Mouse (Mus musculus) heart, embryonic 16.5 days (tissue): ENCODE measurements around the gene Fut2. TPM values are rescaled to one million over a fixed set of nuclear protein-coding genes. Genes with fewer than 3 reads are reported as not detected.

Source experiments
- ATAC-seq: fragments of 200-750 bp; cut with Nextera tagmentation; replicated peaks from 2 replicates; pipeline ENCODE4 v1.8.0; 2017; ENCODE audit warnings: moderate number of reproducible peaks; ENCODE audit not compliant: insufficient read depth, low FRiP score; ENCODE audit errors: extremely low read depth
- H3K27ac ChIP-seq: fragments of 300-500 bp; sonication (generic); 2 replicates; pipeline ENCODE4 v1.5.1; 2014; ENCODE audit warnings: mild to moderate bottlenecking, low read length, control low read depth, moderate library complexity
- H3K27me3 ChIP-seq: fragments of 300-500 bp; sonication (generic); 2 replicates; pipeline ENCODE4 v1.6.1; 2014; ENCODE audit warnings: low read length, mixed read lengths; ENCODE audit not compliant: control insufficient read depth, insufficient read depth
- H3K36me3 ChIP-seq: fragments of 300-500 bp; sonication (generic); 2 replicates; pipeline ENCODE4 v1.6.1; 2014; ENCODE audit not compliant: control insufficient read depth, insufficient read depth
- H3K4me1 ChIP-seq: fragments of 300-500 bp; sonication (generic); 2 replicates; pipeline ENCODE4 v1.6.1; 2014; ENCODE audit warnings: low read length, mixed read lengths; ENCODE audit not compliant: control insufficient read depth, insufficient read depth
- H3K4me2 ChIP-seq: fragments of 300-500 bp; sonication (generic); 2 replicates; pipeline ENCODE4 v1.6.1; 2014; ENCODE audit warnings: low read depth, mild to moderate bottlenecking, control low read depth, low read length
- H3K4me3 ChIP-seq: fragments of 300-500 bp; sonication (generic); 2 replicates; pipeline ENCODE4 v1.5.1; 2014; ENCODE audit warnings: mild to moderate bottlenecking, control low read depth, low read length
- H3K9ac ChIP-seq: fragments of 300-500 bp; sonication (generic); 2 replicates; pipeline ENCODE4 v1.6.1; 2014; ENCODE audit warnings: low read length, control low read depth
- H3K9me3 ChIP-seq: fragments of 300-500 bp; sonication (generic); replicated peaks from 2 replicates; pipeline ENCODE4 v1.6.1; 2016; ENCODE audit warnings: low read length; ENCODE audit not compliant: control insufficient read depth
- WGBS: fragments of 180-500 bp; shearing (Covaris S2); extraction: QIAGEN DNeasy Blood & Tissue Kit; methylation state at CpG from one replicate; pipeline ENCODE4 v1.1.7; 2014; 5-methylcytosine and 5-hydroxymethylcytosine counted together
- polyA plus RNA-seq: library from polyadenylated mRNA; unstranded; fragments of >200 nt; fragmentation: Nextera tagmentation; extraction: Ambion mirVana; gene quantifications from 2 replicates; pipeline ENCODE4 v1.2.1, GENCODE M21; 2015

Gene Fut2
- polyA plus RNA-seq, 1 experiment from 2014 or later: 1.6 TPM

DNA sequence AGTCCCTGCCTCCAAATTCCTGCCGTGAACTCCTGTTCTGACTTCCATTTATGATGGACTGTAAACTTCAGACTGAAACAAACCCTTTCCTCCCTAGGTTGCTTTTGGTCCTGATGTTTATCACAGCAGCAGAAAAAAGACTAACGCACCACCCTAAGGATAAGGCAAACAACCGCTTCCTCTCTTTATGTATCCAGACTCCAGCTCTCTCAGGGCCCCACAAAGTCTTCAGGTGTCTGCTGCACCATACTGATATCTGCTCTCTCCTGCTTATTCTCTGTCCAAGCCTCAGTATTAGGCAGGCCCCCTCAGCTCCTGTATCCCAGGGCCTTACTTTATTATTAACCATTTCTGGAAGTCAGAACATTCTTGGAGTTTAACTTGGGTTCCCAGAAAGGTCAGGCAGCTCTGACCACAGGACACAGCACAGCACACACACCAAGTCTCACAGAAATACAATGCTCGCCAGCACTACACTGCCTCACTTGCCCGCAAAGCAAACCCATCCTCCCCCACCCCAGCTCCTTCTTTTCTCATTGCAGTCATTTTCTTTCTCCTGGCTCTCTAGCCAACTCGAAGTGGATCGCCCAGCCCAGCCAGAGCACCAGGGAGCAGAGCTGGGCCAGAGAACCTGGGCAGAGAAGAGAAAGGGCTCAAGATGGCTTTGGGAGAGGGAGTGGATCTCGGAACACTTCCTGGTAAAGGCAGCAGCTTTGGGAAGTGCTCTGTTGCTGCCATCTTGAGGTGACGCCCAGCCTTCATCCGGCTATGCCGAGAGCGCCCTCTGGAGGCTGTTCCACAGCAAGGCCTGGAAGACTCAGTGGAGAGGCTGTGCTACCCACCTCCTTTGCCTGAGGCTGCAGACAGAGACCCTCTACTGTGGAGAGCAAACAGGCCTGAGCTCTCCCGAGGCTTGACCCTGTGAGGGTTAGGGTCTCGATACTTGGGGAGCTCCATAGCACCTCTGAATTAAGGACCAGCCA, 16.2 kb upstream of the Fut2 start:
- 29% methylated on average over 14 of the region's 14 CpGs for WGBS
- Histone ChIP-seq H3K9ac (peak overlapping the region; percentile 57), H3K4me3 (no peak overlapping the region), H3K4me2 (peak overlapping the region; percentile 49; the same call in 1 of the 2 replicates), H3K27ac (peak overlapping the region; percentile 81), H3K4me1 (peaks cover 26% of the 10 kb centered on the region), H3K9me3 (no peaks in the 10 kb centered on the region), H3K36me3 (no peaks in the 10 kb centered on the region), H3K27me3 (no peaks in the 10 kb centered on the region)
- peak; percentile 39 for ATAC-seq

DNA sequence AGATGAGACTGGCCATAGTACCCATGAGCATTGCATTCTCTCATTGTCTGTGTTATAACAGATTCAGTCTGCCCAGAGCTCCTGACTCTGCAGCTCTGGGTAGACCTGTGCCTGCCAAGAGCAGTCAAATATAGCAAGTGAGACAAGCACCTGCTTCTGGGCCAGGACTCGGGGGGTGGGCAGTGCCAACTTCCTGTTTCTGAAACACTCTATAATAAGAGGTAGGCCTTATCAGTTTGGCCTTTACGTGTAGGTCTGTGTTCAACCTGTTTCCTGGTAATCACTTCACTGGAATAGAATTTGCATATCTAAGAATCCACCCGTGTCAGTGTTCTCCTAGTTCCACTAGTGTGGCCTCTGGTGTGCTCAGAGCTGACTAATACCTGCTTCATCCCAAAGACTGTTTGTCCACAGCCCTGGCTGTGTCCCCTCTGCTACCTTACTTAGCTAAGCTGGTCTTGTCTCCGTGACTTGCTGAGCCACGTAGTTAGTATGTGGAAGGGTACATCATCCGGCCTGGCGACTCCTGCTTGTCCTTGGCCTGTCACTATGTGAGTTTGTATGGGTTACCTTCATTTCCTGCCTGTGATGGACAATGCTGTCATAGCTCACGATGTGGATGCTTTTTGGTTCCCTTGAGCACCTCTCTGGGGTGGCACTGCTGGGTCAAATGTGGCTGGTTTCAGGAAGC, 15.0 kb upstream of the Fut2 start:
- Histone ChIP-seq H3K27ac (peak overlapping the region; percentile 81), H3K4me3 (no peak overlapping the region), H3K4me1 (peaks cover 26% of the 10 kb centered on the region), H3K4me2 (no peak overlapping the region), H3K36me3 (no peaks in the 10 kb centered on the region), H3K9me3 (no peaks in the 10 kb centered on the region), H3K27me3 (no peaks in the 10 kb centered on the region), H3K9ac (peak overlapping the region; percentile 18)
- 50% methylated on average over 8 of the region's 8 CpGs for WGBS
- peak; percentile 76 for ATAC-seq

DNA sequence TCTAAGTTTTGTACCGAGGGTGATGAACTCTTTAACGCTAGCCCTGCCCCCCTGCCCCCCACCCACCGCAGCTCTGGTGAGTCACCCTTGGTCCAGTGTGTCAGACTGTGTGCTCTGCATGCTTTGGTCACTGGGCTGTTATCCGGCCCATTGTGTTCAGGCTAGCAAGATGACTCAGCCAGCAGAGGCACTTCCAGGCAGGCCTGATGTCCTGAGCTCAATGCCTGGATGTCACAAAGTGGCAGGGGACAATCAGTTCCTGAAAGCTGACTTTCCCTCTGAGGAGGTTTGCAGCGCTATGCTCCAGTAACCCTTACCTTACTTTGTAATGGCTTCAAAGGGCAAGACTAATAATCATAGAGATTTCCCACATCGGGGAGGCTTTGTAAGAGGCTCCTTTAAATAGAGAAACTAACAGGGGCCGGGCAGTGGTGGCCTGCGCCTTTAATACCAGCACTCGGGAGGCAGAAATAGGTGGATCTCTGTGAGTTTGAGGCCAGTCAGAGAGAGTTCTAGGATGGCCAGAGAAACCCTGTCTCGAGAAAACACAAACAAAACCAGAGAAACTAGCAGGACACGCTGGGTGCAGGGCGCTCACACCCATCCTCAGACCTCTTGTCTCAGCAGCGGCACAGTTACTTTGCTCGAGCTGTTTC, 13.9 kb upstream of the Fut2 start:
- Histone ChIP-seq H3K27ac (peak overlapping the region; percentile 81), H3K4me2 (no peak overlapping the region), H3K36me3 (no peaks in the 10 kb centered on the region), H3K9me3 (no peaks in the 10 kb centered on the region), H3K27me3 (no peaks in the 10 kb centered on the region), H3K4me3 (no peak overlapping the region), H3K9ac (peak overlapping the region; percentile 28; the same call in 1 of the 2 replicates), H3K4me1 (peaks cover 26% of the 10 kb centered on the region)
- 63% methylated on average over 14 of the region's 14 CpGs for WGBS
- peak; percentile 65 for ATAC-seq

DNA sequence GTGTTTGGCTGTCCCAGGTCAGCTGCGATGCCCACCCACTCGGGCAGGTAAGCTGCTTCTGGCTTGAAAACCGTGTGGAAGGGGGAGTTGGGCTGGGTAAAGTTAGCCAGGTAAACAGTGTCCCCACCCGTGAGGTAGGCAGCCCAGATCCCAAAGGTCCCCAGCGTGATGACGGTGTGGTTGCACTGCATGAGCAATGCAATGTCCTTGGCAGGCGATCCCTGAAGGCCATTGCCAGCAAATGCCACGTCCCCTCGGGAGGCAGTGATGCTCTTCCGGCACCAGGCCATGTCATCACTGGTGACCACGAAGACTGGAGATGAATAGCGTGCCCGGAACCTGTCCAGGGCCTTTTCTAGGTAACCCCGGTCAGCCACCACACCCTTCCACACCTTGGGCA, 12.3 kb upstream of the Fut2 start:
- no peaks in the 10 kb centered on the region for H3K36me3 ChIP-seq
- no peaks in the 10 kb centered on the region for H3K27me3 ChIP-seq
- ATAC-seq: no peak
- no peaks in the 10 kb centered on the region for H3K9me3 ChIP-seq
- H3K4me3 ChIP-seq: no peak overlapping the region
- H3K9ac ChIP-seq: no peak overlapping the region
- H3K4me2 ChIP-seq: no peak overlapping the region
- H3K27ac ChIP-seq: no peak overlapping the region
- peaks cover 26% of the 10 kb centered on the region for H3K4me1 ChIP-seq
- 92% methylated on average over 14 of the region's 14 CpGs for WGBS

DNA sequence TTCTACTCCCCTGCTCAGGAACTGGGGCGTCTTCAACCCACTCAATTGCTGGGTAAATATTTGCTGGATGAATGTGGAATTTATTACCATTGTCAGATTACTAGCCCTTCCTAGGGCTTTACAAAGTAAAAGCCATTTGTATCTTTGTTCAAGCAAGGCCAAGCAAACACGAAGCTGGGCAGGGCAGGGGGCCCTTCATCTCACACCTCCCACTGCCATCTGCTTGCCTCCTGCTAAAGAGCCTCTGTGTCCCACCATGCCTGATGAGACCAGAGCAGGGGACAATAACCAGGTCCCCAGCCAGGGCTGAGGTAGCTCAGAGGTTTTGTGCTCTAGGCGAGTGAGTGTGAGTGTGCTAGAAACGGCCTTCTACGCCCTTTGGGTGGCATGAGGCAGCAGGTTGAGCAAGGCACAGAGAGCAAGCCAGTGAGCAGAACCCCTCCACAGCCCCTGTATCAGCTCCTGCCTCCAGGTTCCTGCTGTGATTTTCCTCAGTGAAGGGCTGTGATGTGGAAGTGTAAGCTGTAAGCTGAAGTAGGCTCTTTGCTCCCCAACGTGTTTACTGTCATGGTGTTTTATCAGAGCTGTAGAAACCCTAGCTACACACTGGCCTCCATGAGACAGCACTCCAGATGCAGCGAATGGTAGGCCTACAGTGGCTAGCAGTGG, 11.6 kb upstream of the Fut2 start:
- WGBS: 78% methylated on average over 7 of the region's 7 CpGs
- H3K4me2 ChIP-seq: no peak overlapping the region
- no peak for ATAC-seq

DNA sequence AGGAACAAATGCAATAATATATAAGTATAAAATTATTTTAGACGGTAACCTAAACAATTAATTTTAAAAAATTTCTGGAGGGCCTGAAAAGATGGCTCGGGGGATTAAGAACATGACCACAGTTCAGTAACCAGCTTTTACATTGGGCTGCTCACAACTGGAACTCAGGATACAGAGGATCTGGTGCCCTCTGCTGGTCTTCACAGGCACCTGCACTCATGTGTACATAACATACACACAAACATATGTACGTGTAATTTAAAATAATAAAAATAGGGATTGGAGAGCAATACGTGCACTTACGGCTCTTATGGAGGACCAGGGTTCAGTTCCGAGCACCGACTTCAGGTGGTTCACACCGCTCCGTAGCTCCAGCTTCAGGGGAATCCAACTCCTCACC, 2.7 kb upstream of the Fut2 start:
- 94% methylated on average over 9 of the region's 9 CpGs for whole genome bisulfite sequencing
- H3K27ac ChIP-seq: no peak overlapping the region
- no peak overlapping the region for H3K9ac ChIP-seq
- no peak overlapping the region for H3K4me2 ChIP-seq
- H3K36me3 ChIP-seq: no peaks in the 10 kb centered on the region
- 0 out of 2 replicates have a peak, but pooled peaks cover 3% of the 10 kb centered on the region for H3K9me3 ChIP-seq
- H3K4me1 ChIP-seq: 0 out of 2 replicates have a peak, but pooled peaks cover 4% of the 10 kb centered on the region
- H3K4me3 ChIP-seq: no peak overlapping the region
- ATAC-seq: no peak
- no peaks in the 10 kb centered on the region for H3K27me3 ChIP-seq

More for the DNA sequence above, 11.6 kb upstream of the Fut2 start:
- no peak overlapping the region for H3K27ac ChIP-seq
- no peak overlapping the region for H3K4me3 ChIP-seq
- no peaks in the 10 kb centered on the region for H3K9me3 ChIP-seq
- H3K9ac ChIP-seq: no peak overlapping the region
- no peaks in the 10 kb centered on the region for H3K27me3 ChIP-seq
- peaks cover 26% of the 10 kb centered on the region for H3K4me1 ChIP-seq
- no peaks in the 10 kb centered on the region for H3K36me3 ChIP-seq

DNA sequence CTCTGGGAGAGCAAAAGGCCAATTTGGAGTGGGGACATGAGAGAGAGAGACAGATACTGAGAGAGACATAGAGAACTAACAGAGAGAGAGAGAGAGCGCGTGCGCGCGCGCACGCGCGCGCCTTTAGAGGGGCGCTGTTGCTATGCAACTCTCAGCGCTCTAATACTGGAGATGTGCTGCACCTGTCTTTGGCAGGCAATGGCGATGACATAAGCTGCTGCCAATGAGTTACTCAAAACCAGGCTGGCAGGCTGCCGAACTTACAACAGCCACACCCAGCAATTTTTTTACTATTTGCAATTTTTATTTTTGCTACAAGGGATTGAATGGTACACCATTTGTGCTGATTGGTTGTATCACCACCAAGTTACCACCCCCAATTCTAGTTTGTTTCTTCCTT, 1.6 kb upstream of the Fut2 start:
- Histone ChIP-seq H3K9ac (no peak overlapping the region), H3K27ac (no peak overlapping the region), H3K36me3 (no peaks in the 10 kb centered on the region), H3K9me3 (0 out of 2 replicates have a peak, but pooled peaks cover 3% of the 10 kb centered on the region), H3K4me3 (no peak overlapping the region), H3K4me2 (no peak overlapping the region), H3K4me1 (0 out of 2 replicates have a peak, but pooled peaks cover 4% of the 10 kb centered on the region), H3K27me3 (no peaks in the 10 kb centered on the region)
- no peak for ATAC-seq
- 68% methylated on average over 14 of the region's 14 CpGs for WGBS

- no peak overlapping the region for H3K27ac ChIP-seq
- 0 out of 2 replicates have a peak, but pooled peaks cover 4% of the 10 kb centered on the region for H3K4me1 ChIP-seq
- H3K9me3 ChIP-seq: no peaks in the 10 kb centered on the region
- no peak for ATAC-seq
- H3K4me2 ChIP-seq: no peak overlapping the region
- no peak overlapping the region for H3K4me3 ChIP-seq
- H3K27me3 ChIP-seq: no peaks in the 10 kb centered on the region
- H3K36me3 ChIP-seq: no peaks in the 10 kb centered on the region
- 46% methylated on average over 13 of the region's 13 CpGs for WGBS
- no peak overlapping the region for H3K9ac ChIP-seq
These were observed 673 bp downstream of the Fut2 start for GRCm38 (mm10) chr7:45665303-45666138.
